Mouse (Mus musculus) mouse embryonic stem cell (cell line): ENCODE measurements around the gene Inpp5b.

ENCODE experiments used
- in situ Hi-C, 2 experiments: fragments of 300-500 bp; cut with MboI; formaldehyde crosslinking; loops; 1 replicate in 1 of 2; 3 replicates in 1 of 2; pipeline ENCODE4 v1.14.3; 2019 to 2020; ENCODE audit warnings: low sequenced_read_pairs in 2 of 2, low pct_unique_long_range_greater_than_20kb in 1 of 2, mixed read lengths in 1 of 2; ENCODE audit not compliant: unreplicated experiment in 1 of 2

The Inpp5b gene

DNA sequence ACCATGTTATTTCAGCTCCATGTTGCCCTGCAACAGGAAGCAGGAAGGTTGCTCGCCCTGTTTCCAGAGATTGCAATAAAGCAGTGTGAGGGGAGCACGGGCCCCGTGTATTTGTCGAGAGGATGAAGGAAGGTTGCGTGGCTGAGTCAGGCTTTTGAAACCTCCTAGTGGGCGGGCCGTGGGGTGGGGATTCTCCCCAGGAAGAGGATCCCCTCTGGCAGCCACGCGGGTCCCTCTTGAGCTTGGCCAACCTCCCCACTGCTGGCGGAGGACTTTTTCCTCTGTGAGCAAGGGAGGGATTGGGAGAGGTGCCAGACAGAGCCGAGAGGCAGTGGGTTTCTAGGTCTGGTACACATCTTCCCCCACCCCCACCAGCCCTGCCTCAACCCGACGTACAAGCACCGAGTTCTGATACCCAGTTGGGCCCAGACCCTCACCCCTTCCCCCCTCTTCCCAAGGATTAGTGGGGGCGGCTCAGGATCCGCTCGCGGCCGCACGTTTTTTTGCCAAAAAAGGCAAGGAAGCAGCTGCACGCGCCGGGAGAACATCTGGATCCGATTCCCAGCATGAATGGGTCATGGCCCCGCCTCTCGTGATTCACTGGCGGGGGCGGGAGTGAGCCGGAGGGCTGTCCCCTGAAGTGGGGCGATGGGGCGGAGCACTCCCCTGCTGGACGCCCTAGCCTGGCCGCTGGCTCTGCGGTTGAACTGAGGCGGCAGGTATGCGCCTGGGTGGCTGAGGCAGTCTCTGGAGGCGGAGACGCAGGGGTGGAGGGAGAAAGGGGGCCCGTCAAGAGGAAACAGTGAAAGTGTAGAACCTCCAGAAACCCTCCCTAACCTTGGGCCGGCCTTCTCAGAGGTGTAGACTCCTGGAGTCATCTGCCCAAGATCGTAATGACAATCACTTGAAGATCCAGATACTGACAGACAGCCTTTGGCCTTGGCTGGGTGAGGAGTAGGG is 32.9 kb upstream of the Inpp5b start:
- in situ Hi-C loops: no loop called here

GRCm38 (mm10) chr4:124709961-124710446 is 31.6 kb upstream of the Inpp5b start:
- in situ Hi-C loops: loop anchor here in 1 of 2 experiments (10.0 kb wide), 1 partner anchor 135 kb away; no protein-coding TSS in a partner anchor

DNA sequence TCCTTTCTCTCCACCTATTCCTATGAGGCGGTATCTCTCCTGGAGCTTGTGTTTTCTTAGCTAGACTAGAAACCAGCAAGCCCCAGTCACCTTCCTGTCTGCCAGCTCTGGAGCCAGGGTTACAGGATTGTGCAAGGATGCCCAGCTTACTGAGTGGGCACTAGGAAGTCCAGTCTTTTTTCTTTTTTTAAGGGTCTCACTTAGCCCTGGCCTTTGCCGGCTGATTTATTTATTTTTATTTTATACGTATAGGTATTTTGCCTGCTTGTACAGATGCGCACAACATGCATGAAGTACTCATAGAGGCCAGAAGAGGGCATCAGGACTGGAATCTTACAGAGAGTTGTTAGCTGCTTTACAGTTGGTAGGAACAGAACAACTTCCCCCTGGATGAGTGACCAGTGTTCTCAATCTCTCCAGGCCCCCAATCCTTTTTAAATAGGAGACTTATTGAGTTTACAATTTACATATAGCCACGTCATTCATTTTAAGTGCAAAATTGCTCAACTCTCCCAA is 30.8 kb upstream of the Inpp5b start:
- in situ Hi-C loops: loop anchor here in 1 of 2 experiments (10.0 kb wide), 1 partner anchor 134 kb away; no protein-coding TSS in a partner anchor

DNA sequence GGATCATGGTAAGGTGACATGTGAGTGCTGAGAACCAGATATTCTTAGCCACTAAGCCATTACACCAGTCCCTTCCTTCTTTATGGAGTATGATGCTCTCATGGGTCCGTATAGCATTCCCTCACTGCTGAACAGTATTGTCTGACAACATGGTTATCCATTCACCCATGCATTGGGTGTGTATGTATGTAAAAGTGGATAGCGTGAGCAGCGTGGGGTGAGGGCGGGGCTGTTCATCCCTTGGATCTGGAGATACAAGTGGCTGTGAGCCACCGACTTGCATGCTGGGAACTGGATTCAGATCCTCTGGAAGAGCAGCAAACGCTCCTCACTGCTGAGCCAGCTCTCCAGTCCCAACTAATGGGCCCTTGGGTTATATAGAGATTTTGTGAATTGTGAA is 29.0 kb upstream of the Inpp5b start:
- in situ Hi-C loops: loop anchor here in 1 of 2 experiments (10.0 kb wide), 1 partner anchor 132 kb away; no protein-coding TSS in a partner anchor

- in situ Hi-C loops: loop anchor here in 1 of 2 experiments (10.0 kb wide), 1 partner anchor 131 kb away; no protein-coding TSS in a partner anchor
Measured at GRCm38 (mm10) chr4:124713850-124714249, 27.8 kb upstream of the Inpp5b start.

DNA sequence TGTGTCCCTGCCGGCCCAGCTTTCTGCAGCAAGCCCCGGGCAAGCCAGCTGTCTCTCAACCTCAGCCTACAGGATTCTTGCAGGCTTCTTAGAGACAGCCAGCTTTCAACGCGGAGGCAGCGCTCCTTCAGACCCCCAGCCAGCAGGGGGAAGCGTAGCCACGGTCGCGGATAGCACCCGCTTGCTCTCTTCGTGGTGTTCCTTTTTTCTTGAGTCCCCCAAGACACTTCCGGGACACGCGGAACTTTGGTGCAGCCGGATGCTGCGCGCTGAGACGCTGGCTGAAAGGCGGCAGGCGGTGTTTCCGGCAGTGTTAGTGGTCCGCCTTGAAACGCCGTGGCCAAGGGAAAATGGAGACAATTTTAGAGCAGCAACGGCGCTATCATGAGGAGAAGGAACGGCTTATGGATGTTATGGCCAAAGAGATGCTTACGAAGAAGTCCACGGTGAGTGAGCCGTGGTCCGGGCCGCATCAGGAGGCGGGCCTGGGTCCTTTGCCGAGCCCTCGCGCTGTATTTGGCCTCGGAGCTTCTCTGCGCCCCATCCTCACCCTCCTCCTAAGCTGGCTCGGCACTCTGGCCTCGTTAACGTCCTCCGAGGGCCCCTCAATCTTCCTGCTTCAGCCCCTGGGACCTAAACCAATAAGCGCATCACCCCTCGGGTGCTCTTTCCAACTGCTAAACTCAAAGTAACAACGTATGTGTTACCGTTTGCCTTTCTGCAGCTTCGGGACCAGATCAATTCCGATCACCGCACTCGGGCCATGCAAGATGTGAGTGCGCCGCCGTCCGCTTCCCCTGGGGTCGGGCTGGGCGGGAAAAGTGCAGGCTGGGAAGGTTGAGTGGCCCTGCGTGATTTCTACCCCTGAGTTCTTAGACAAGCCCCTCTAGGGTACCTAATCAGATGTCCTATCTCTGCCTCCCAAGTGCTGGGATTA is 26.8 kb upstream of the Inpp5b start, which contains the start of gene Sf3a3:
Gene Sf3a3, plus strand, starts transcription at position 232 of the 937 bp plus-strand sequence.
- in situ Hi-C loops: loop anchor here in 1 of 2 experiments (10.0 kb wide), 1 partner anchor 130 kb away; no protein-coding TSS in a partner anchor

DNA sequence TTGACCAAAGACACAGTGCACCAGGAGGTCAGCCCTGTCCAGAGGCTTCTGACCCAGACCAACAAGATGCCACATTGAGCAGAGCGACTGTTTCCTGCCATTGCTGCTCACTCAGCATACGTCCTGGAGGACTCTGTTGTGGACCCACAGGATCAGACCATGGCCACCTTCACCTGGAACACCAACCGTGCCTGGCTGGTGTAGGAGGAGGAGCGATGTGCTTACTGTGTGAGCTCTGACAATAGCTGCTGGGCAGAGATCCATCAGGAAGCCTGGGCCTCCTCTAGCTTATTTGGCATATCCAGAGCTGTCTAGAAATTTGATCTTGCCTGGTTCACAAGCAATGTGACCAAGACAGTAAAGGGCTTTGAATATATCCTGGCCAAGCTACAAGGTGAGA is 22.5 kb upstream of the Inpp5b start:
- in situ Hi-C loops: loop anchor here in 1 of 2 experiments (10.0 kb wide), 1 partner anchor 126 kb away; no protein-coding TSS in a partner anchor

- in situ Hi-C loops: no loop called here
Measured at GRCm38 (mm10) chr4:124726121-124726520, 15.5 kb upstream of the Inpp5b start.

DNA sequence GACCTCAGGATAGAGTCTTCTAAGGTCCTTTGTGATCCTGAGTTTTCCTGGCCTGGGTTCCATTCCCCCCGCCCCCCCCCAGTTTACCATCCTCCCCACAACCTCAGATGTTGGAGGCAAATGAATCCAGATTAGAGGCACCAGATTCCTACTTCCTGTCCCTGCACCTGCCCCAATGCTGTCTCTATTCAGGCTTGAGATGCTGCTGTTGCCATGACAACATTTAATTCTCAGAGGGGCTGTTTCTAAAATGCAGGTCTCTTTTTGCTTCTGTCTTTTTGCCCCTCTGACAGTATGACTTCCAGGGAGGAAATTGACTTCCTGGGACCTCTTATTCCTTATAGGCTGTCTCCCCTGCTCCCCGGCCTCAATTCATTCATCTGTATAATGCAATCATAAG is 4.7 kb upstream of the Inpp5b start:
- in situ Hi-C loops: no loop called here

GRCm38 (mm10) chr4:124737486-124737885 is 4.2 kb upstream of the Inpp5b start:
- in situ Hi-C loops: no loop called here

- in situ Hi-C loops: no loop called here
Measured at GRCm38 (mm10) chr4:124738013-124738412, 3.6 kb upstream of the Inpp5b start.

DNA sequence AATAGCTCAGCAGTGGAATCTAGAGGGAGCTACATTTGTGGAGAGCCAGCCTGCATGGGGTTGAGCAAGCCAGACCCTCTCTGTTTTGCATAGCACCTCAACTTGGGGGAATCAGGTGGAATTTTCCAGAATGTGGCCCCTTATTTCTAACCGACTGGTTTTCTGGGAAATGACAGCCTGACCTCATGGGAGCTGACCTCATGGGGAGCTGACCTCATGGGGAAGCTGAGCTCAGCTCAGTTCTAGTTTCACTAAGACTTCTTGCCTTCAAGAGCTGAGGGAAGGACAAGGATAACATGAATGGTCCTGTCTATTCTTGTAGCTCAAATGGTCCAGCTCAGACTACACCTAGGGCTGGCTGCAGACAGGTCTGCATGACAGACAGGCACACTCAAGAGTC is 2.9 kb upstream of the Inpp5b start:
- in situ Hi-C loops: no loop called here

DNA sequence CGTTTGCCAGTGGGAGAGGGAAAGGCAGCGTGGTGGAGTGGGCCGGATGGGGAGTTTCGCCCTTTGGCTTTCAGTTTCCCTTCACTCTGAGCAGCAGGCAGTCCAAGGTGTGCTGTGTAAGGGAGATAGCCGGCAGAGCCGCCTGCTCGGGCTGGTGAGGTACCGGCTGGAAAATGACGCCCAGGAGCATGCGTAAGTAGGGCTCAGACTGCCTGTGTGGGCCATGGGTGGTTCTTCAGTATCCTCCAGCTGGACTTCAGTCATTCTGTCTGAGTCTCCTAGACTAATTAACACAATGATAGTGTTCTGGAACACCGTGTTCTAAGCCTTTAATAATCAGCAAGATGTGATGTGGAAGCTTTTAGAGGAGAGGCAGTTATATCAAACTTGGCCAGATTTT is 1.2 kb downstream of the Inpp5b start:
- in situ Hi-C loops: no loop called here

DNA sequence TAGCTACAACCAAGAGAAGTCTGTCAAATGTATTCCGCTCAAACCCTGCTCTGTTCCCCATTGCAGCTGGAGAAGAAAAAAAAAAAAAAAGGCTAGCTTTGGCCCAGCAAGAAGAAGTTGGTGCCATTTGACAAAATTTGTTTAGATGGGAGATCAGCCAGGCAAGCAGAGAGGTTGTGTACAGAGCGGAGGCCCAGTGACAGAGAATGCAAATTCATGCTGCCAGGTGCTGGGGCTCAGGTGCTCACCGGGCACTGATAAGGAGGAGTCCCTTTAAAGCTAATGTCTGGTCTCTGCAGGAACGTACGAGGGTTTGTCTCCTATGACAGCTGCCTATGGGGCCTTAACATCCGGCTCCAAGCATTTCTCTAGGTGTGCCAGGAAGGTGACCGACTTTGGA is 4.9 kb downstream of the Inpp5b start:
- in situ Hi-C loops: no loop called here

DNA sequence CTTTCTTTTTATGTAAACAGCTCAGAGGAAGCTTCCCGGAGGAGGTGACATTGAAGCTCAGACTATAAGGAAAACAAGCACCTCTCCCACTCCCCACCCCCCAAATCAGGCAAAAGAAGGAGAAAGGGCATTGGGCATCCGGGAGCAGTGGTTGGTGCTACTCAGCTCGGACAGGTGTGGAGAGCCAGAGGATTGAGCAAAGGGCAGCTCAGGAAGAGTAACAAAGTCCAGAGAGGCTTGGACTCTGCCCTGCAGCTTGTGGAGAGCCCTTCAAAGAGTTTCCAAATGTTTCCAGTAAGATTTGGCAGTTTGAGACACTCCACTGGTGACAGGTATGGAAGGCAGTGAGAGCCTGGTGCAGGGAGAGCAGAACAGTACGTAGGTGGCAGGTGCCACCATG is 6.2 kb downstream of the Inpp5b start:
- in situ Hi-C loops: no loop called here

GRCm38 (mm10) chr4:124751300-124752250 is 9.9 kb downstream of the Inpp5b start:
- in situ Hi-C loops: no loop called here
